Mouse (Mus musculus) neural tube, postnatal 0 days (tissue): Measurements from ENCODE around the gene D17H6S53E. TPM values are rescaled to one million over a fixed set of nuclear protein-coding genes. Genes with fewer than 3 reads are reported as not detected.

Experiments used
- polyA plus RNA-seq: library from polyadenylated mRNA; unstranded; fragments of >200 nt; fragmentation: Nextera tagmentation; extraction: Ambion mirVana; gene quantifications from 2 replicates; pipeline ENCODE4 v1.2.1, GENCODE M21; 2015

D17H6S53E gene
- polyA plus RNA-seq, 1 experiment from 2014 or later: 11.8 TPM

Other genes with a start within 250 kb of the D17H6S53E start
- gene Zbtb12, start 246.9 kb upstream of the D17H6S53E start, polyA plus RNA-seq: 6.0 and 6.9 TPM in 2 replicates
- gene Gm20547, start 244.3 kb upstream of the D17H6S53E start, polyA plus RNA-seq: not detected in 2 replicates
- gene C2, start 228.1 kb upstream of the D17H6S53E start, polyA plus RNA-seq: 4.2 and 4.8 TPM in 2 replicates
- 59.7 and 73.8 TPM in 2 replicates for gene Ehmt2, start 227.9 kb upstream of the D17H6S53E start, polyA plus RNA-seq
- gene Slc44a4, start 211.9 kb upstream of the D17H6S53E start, polyA plus RNA-seq: 0.10 TPM in 1 of 2 replicates, not detected in the other
- gene Neu1, start 195.1 kb upstream of the D17H6S53E start, polyA plus RNA-seq: 40.7 and 44.0 TPM in 2 replicates
- gene Hspa1b, start 167.1 kb upstream of the D17H6S53E start, polyA plus RNA-seq: 0.79 and 1.4 TPM in 2 replicates
- not detected in 2 replicates for gene Gm20481, start 156.5 kb upstream of the D17H6S53E start, polyA plus RNA-seq
- 13.8 and 15.5 TPM in 2 replicates for gene Hspa1a, start 154.2 kb upstream of the D17H6S53E start, polyA plus RNA-seq
- gene Hspa1l, start 153.7 kb upstream of the D17H6S53E start, polyA plus RNA-seq: 0.58 and 0.76 TPM in 2 replicates
- gene Lsm2, start 144.5 kb upstream of the D17H6S53E start, polyA plus RNA-seq: 88.6 and 94.3 TPM in 2 replicates
- gene Vars, start 125.4 kb upstream of the D17H6S53E start, polyA plus RNA-seq: 38.5 and 45.0 TPM in 2 replicates
- gene Vwa7, start 109.8 kb upstream of the D17H6S53E start, polyA plus RNA-seq: 0.25 and 0.59 TPM in 2 replicates
- 3.2 and 4.4 TPM in 2 replicates for gene Sapcd1, start 98.4 kb upstream of the D17H6S53E start, polyA plus RNA-seq
- gene Msh5, start 79.6 kb upstream of the D17H6S53E start, polyA plus RNA-seq: 1.6 and 2.0 TPM in 2 replicates
- 72.4 and 75.0 TPM in 2 replicates for gene Clic1, start 76.4 kb upstream of the D17H6S53E start, polyA plus RNA-seq
- gene Ddah2, start 67.3 kb upstream of the D17H6S53E start, polyA plus RNA-seq: 173 and 187 TPM in 2 replicates
- not detected in 2 replicates for gene Ly6g6c, start 61.0 kb upstream of the D17H6S53E start, polyA plus RNA-seq
- 0.19 and 0.22 TPM in 2 replicates for gene Mpig6b, start 60.2 kb upstream of the D17H6S53E start, polyA plus RNA-seq
- gene Ly6g6e, start 49.5 kb upstream of the D17H6S53E start, polyA plus RNA-seq: 0.52 and 1.2 TPM in 2 replicates
- 0.81 and 1.9 TPM in 2 replicates for gene Ly6g6d, start 48.3 kb upstream of the D17H6S53E start, polyA plus RNA-seq
- gene Ly6g6f, start 40.8 kb upstream of the D17H6S53E start, polyA plus RNA-seq: 0.31 TPM in 1 of 2 replicates, not detected in the other
- gene Abhd16a, start 37.1 kb upstream of the D17H6S53E start, polyA plus RNA-seq: 114 and 120 TPM in 2 replicates
- not detected in 2 replicates for gene Ly6g5c, start 18.1 kb upstream of the D17H6S53E start, polyA plus RNA-seq
- gene Ly6g5b, start 10.9 kb upstream of the D17H6S53E start, polyA plus RNA-seq: 0.48 and 0.59 TPM in 2 replicates
- 15.3 and 17.2 TPM in 2 replicates for gene Gpank1, start 4.9 kb upstream of the D17H6S53E start, polyA plus RNA-seq
- 377 and 395 TPM in 2 replicates for gene Csnk2b, start 4.3 kb upstream of the D17H6S53E start, polyA plus RNA-seq
- 0.21 TPM in 1 of 2 replicates, not detected in the other for gene Apom, start 5.7 kb downstream of the D17H6S53E start, polyA plus RNA-seq
- 51.1 and 58.5 TPM in 2 replicates for gene Bag6, start 8.8 kb downstream of the D17H6S53E start, polyA plus RNA-seq
- 109 and 138 TPM in 2 replicates for gene Prrc2a, start 38.5 kb downstream of the D17H6S53E start, polyA plus RNA-seq
- 15.4 and 15.5 TPM in 2 replicates for gene Aif1, start 49.7 kb downstream of the D17H6S53E start, polyA plus RNA-seq
- gene Lst1, start 62.1 kb downstream of the D17H6S53E start, polyA plus RNA-seq: 10.1 and 10.9 TPM in 2 replicates
- gene Ltb, start 68.1 kb downstream of the D17H6S53E start, polyA plus RNA-seq: 1.4 and 1.6 TPM in 2 replicates
- gene Tnf, start 75.6 kb downstream of the D17H6S53E start, polyA plus RNA-seq: 0.12 TPM in 1 of 2 replicates, not detected in the other
- 0.71 and 1.0 TPM in 2 replicates for gene Lta, start 79.0 kb downstream of the D17H6S53E start, polyA plus RNA-seq
- gene Gm16181, start 94.5 kb downstream of the D17H6S53E start, polyA plus RNA-seq: 0.46 and 0.48 TPM in 2 replicates
- gene Atp6v1g2, start 107.3 kb downstream of the D17H6S53E start, polyA plus RNA-seq: 210 and 227 TPM in 2 replicates
- gene Nfkbil1, start 109.4 kb downstream of the D17H6S53E start, polyA plus RNA-seq: 12.5 and 13.2 TPM in 2 replicates
- 251 and 271 TPM in 2 replicates for gene Ddx39b, start 115.4 kb downstream of the D17H6S53E start, polyA plus RNA-seq
- 158 and 172 TPM in 2 replicates for gene H2-D1, start 136.4 kb downstream of the D17H6S53E start, polyA plus RNA-seq
- gene H2-Q1, start 194.0 kb downstream of the D17H6S53E start, polyA plus RNA-seq: 0.65 and 1.1 TPM in 2 replicates
- gene H2-Q2, start 215.9 kb downstream of the D17H6S53E start, polyA plus RNA-seq: 9.1 and 10.5 TPM in 2 replicates